Mouse (Mus musculus): ENCODE results near the gene Fstl5. TPM values are rescaled to one million over a fixed set of nuclear protein-coding genes. Genes with fewer than 3 reads are reported as not detected.
"Not testable (repeated sequence)": the region's sequence is repeated elsewhere in the genome, so short reads cannot be mapped to it uniquely, and the experiment has no call there.

Fstl5 gene
- polyA plus RNA-seq, 1 experiment from 2014 or later = not detected

DNA sequence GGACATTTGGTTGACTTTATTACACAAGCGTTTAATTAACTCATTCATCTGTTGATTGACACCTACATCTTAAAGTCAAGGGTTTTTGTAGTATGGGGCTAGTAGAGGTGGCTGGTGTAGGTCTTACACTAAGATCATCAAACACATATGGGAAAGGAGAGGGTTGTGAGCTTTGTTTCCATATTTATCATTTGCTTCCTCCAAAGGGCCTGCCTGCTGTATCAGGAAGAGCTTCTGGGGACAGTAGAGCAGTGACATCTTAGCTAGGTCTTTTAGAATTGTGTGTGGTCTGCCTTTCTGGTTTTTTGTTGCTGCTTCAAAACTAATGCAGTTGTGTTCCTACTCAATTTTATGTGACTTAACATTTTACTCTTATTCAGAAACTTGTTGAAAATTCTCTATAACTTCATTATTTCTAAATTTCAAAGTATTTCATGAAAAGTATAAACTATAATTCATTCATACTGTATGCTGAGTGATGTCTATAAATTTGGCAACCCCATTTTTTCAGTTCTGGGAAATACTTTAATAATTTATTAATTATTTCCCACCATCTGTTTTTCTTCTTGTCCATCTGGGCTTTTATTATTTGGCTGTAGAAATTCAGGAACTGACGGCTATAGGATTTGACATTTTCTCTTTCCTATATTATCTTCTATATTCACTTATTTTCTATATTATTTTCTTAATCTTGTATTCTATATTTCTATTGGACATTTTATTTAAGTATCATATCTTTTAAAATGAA lies 227.1 kb downstream of the Fstl5 start:
- CTCF ChIA-PET = no interaction called here
- no peaks in the 10 kb centered on the region for H3K27me3 ChIP-seq
- no peak for DNase-seq (ENCODE audit: low read depth, low spot score)
- POLR2A ChIA-PET = no interaction called here
- in situ Hi-C loops (cut with MboI; ENCODE audit: low pct_unique_long_range_greater_than_20kb) = no loop called here
- no peak for TF ChIP-seq CTCF (IDR thresholded peaks at IDR 0.05)
- no peak for ATAC-seq

- in situ Hi-C loops (cut with MboI; ENCODE audit: low pct_unique_long_range_greater_than_20kb) = no loop called here
- ChIA-PET CTCF (interaction anchor here (1.3 kb wide), 1 partner anchor 56 kb away, joined by 3 read pairs; no protein-coding TSS in a partner anchor), POLR2A (interaction anchor here (0.7 kb wide), 1 partner anchor 605 kb away, joined by 3 read pairs; no protein-coding TSS in a partner anchor)
- ATAC-seq = no peak
- no peak for TF ChIP-seq CTCF (IDR thresholded peaks at IDR 0.05)
- no peaks in the 10 kb centered on the region for H3K27me3 ChIP-seq
- DNase-seq (ENCODE audit: low read depth, low spot score) = no peak
Observed at GRCm38 (mm10) chr3:76316991-76317390, 242.9 kb downstream of the Fstl5 start.

DNA sequence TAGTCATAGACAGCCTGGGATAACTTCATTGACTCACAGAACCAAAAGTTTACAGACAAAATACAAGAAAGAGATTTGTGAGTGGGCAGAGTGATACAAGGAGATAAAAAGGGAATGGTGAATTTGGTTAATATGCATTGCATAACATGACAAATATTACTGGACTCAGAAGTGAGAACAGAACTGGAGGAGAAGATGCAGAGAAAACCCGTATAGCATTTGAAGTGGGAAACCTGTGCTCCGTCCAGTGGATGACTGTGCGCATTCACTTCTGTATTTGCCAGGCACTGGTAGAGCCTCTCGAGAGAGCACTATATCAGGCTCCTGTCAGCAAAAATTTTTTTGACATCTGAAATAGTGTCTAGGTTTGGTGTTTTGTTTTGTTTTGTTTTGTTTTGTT lies 245.5 kb downstream of the Fstl5 start:
- ChIA-PET POLR2A (no interaction called here), CTCF (no interaction called here)
- ATAC-seq (no peak), DNase-seq (ENCODE audit: low read depth, low spot score) (no peak)
- no peaks in the 10 kb centered on the region for H3K27me3 ChIP-seq
- TF ChIP-seq CTCF (IDR thresholded peaks at IDR 0.05) = no peak
- in situ Hi-C loops (cut with MboI; ENCODE audit: low pct_unique_long_range_greater_than_20kb) = no loop called here

DNA sequence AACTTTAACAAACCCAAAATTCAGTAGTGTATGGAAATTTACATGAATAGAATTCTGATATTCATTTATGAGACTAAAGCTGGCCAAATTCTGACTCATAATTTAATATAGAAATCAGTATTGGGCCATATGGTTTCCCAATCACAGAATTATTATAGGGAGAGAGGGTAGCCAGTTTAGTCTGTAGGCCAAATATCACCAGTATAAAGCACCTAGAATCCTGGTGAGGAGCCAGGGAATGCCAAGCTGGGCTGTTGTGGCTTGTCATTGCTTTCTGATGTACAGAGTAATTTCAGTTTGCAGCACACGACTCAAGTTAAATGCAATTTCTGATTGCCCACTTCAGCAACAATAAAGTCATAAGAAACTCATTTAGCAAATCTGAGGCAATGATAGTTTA lies 248.4 kb downstream of the Fstl5 start:
- TF ChIP-seq CTCF (IDR thresholded peaks at IDR 0.05) = no peak
- no peak for ATAC-seq
- no peaks in the 10 kb centered on the region for H3K27me3 ChIP-seq
- ChIA-PET CTCF (no interaction called here), POLR2A (no interaction called here)
- in situ Hi-C loops (cut with MboI; ENCODE audit: low pct_unique_long_range_greater_than_20kb) = no loop called here
- no peak for DNase-seq (ENCODE audit: low read depth, low spot score)

DNA sequence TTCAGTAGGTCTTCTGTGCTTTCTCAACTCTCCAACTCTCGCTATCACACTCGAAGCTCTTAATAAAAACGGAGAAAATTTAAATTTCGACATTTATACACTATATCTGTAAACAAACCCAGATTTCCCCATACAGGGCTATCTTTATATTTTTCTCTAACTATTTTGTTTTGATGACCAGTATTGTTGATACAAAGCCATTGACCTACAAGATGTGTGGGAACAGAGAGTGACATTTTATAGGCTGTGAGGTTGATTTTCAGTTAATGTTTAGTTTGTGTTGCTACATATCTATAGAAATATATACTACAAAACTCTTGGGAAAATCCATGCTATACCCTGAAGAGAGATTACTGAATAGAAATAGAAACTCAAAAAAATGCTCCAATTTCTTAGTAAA lies 262.9 kb downstream of the Fstl5 start:
- DNase-seq (ENCODE audit: low read depth, low spot score) = no peak
- TF ChIP-seq CTCF (IDR thresholded peaks at IDR 0.05) = no peak
- no peaks in the 10 kb centered on the region for H3K27me3 ChIP-seq
- CTCF ChIA-PET = no interaction called here
- ATAC-seq = no peak
- in situ Hi-C loops (cut with MboI; ENCODE audit: low pct_unique_long_range_greater_than_20kb) = no loop called here
- POLR2A ChIA-PET = no interaction called here

- no peak for DNase-seq (ENCODE audit: low read depth, low spot score)
- CTCF ChIA-PET = no interaction called here
- POLR2A ChIA-PET = no interaction called here
- in situ Hi-C loops (cut with MboI; ENCODE audit: low pct_unique_long_range_greater_than_20kb) = no loop called here
- ATAC-seq = no peak
- no peak for TF ChIP-seq CTCF (IDR thresholded peaks at IDR 0.05)
- no peaks in the 10 kb centered on the region for H3K27me3 ChIP-seq
Observed at GRCm38 (mm10) chr3:76367000-76367399, 292.9 kb downstream of the Fstl5 start.

- ATAC-seq (no peak), DNase-seq (ENCODE audit: low read depth, low spot score) (no peak)
- in situ Hi-C loops (cut with MboI; ENCODE audit: low pct_unique_long_range_greater_than_20kb) = no loop called here
- TF ChIP-seq CTCF (IDR thresholded peaks at IDR 0.05) = no peak
- POLR2A ChIA-PET = no interaction called here
- H3K27me3 ChIP-seq = no peaks in the 10 kb centered on the region
- CTCF ChIA-PET = no interaction called here
Observed at GRCm38 (mm10) chr3:76369910-76370309, 295.8 kb downstream of the Fstl5 start.

GRCm38 (mm10) chr3:76428775-76429372 lies 354.8 kb downstream of the Fstl5 start:
- H3K27me3 ChIP-seq = no peaks in the 10 kb centered on the region
- in situ Hi-C loops (cut with MboI; ENCODE audit: low pct_unique_long_range_greater_than_20kb) = no loop called here
- TF ChIP-seq CTCF (IDR thresholded peaks at IDR 0.05) = no peak
- DNase-seq (ENCODE audit: low read depth, low spot score) (no peak), ATAC-seq (no peak)
- CTCF ChIA-PET = no interaction called here
- POLR2A ChIA-PET = no interaction called here

GRCm38 (mm10) chr3:76467229-76467874 lies 393.3 kb downstream of the Fstl5 start:
- TF ChIP-seq CTCF (IDR thresholded peaks at IDR 0.05) = no peak
- ChIA-PET CTCF (no interaction called here), POLR2A (no interaction called here)
- DNase-seq (ENCODE audit: low read depth, low spot score) = no peak
- in situ Hi-C loops (cut with MboI; ENCODE audit: low pct_unique_long_range_greater_than_20kb) = no loop called here
- H3K27me3 ChIP-seq = no peaks in the 10 kb centered on the region
- ATAC-seq = no peak

DNA sequence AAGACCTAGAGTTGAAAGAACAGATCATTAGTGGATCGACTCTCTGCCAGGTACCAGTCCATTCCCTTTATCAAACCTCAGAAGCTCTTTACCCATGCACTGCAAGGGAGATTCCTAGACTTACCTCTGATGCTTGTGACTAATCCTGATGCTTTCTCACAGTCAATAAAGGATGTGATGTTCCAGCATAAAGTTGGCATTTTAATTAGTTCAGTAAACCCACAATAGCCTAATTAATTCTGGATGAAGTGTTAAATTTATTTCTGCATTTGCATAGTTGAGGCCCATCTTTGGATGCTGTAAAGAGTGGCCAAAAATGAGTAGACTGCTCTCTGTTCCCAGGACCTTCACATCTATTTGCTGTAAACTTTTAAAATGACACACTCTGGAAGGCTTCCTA lies 394.1 kb downstream of the Fstl5 start:
- no peak for TF ChIP-seq CTCF (IDR thresholded peaks at IDR 0.05)
- CTCF ChIA-PET = no interaction called here
- ATAC-seq (no peak), DNase-seq (ENCODE audit: low read depth, low spot score) (no peak)
- in situ Hi-C loops (cut with MboI; ENCODE audit: low pct_unique_long_range_greater_than_20kb) = no loop called here
- H3K27me3 ChIP-seq = no peaks in the 10 kb centered on the region
- POLR2A ChIA-PET = no interaction called here

- in situ Hi-C loops (cut with MboI; ENCODE audit: low pct_unique_long_range_greater_than_20kb); DNase-seq (ENCODE audit: low read depth, low spot score); CTCF ChIA-PET; ATAC-seq; H3K27me3 ChIP-seq; POLR2A ChIA-PET: not testable (repeated sequence)
Observed at GRCm38 (mm10) chr3:76507891-76508290, 433.8 kb downstream of the Fstl5 start.

All from Patski (cell line).